Mouse (Mus musculus) gastrocnemius, postnatal 25 days (tissue): ENCODE measurements around the gene Gpr34. TPM values are rescaled to one million over a fixed set of nuclear protein-coding genes. Genes with fewer than 3 reads are reported as not detected.

Experiments used
- DNase-seq: peaks from one replicate; pipeline ENCODE4 v3.0.0; 2022
- microRNA-seq, 2 experiments: library from miRNA; unstranded; fragments of <30 nt; microRNA quantifications; one replicate each; pipeline ENCODE4 v1.2.0; 2021; ENCODE audit warnings: borderline replicate concordance in 2 of 2
- total RNA-seq, 2 experiments: library from RNA; stranded (reverse); gene quantifications; 1 replicate in 1 of 2; 2 replicates in 1 of 2; pipeline ENCODE4 v1.2.3; 2021

Gpr34 gene
- total RNA-seq, 2 experiments from 2014 or later: 0.46 to 0.92 TPM

- DNase-seq: no peak
Observed at GRCm38 (mm10) chrX:13670342-13670741, 38.5 kb downstream of the Gpr34 start.

- DNase-seq: no peak
Observed at GRCm38 (mm10) chrX:13673001-13673400, 41.1 kb downstream of the Gpr34 start.

GRCm38 (mm10) chrX:13681748-13682147 lies 49.9 kb downstream of the Gpr34 start:
- DNase-seq: no peak

- no peak for DNase-seq
Observed at GRCm38 (mm10) chrX:13686589-13686988, 54.7 kb downstream of the Gpr34 start.

- no peak for DNase-seq
Observed at GRCm38 (mm10) chrX:13688356-13688755, 56.5 kb downstream of the Gpr34 start.

Small RNAs within 50 kb of the gene (microRNA-seq; reads per million reads assigned to microRNA genes)
- gene Gm25246: 0 reads per million in 2 experiments

Other genes with a start within 250 kb of the Gpr34 start
- under 1 TPM in 1 of 2 experiments, not detected in 1; 0.05 TPM for gene Nyx, start 166.0 kb upstream of the Gpr34 start, total RNA-seq
- gene Gpr82, start 29.3 kb downstream of the Gpr34 start, total RNA-seq: not detected
- gene Cask, start 219.3 kb downstream of the Gpr34 start, total RNA-seq: 10 to 100 TPM in 1 of 2 experiments, 1 to 10 TPM in 1; 9.0 to 15.0 TPM